Mouse (Mus musculus) CD4-positive, CD25-positive, alpha-beta regulatory T cell, adult 4 months (primary cell): Measurements from ENCODE around the gene Rbfox3. TPM values are rescaled to one million over a fixed set of nuclear protein-coding genes. Genes with fewer than 3 reads are reported as not detected.

Experiments used
- ATAC-seq: one replicate; pipeline ENCODE4 v1.8.0; 2017
- polyA plus RNA-seq, 2 experiments: library from polyadenylated mRNA; unstranded; fragments of 100-300 nt; shearing (Covaris generic); gene quantifications; one replicate each; pipeline ENCODE4 v1.2.1; 2017

The Rbfox3 gene
- polyA plus RNA-seq, 2 experiments from 2014 or later: not detected

GRCm38 (mm10) chr11:118540411-118541026 is 370.9 kb downstream of the Rbfox3 start:
- no peak for ATAC-seq

- no peak for ATAC-seq
Measured at GRCm38 (mm10) chr11:118538008-118538407, 373.4 kb downstream of the Rbfox3 start.

GRCm38 (mm10) chr11:118534382-118535092 is 376.9 kb downstream of the Rbfox3 start:
- ATAC-seq: no peak

GRCm38 (mm10) chr11:118530313-118530712 is 381.1 kb downstream of the Rbfox3 start:
- ATAC-seq: no peak

- ATAC-seq: no peak
Measured at GRCm38 (mm10) chr11:118528761-118529160, 382.6 kb downstream of the Rbfox3 start.

- ATAC-seq: no peak
Measured at GRCm38 (mm10) chr11:118525059-118525458, 386.3 kb downstream of the Rbfox3 start.

GRCm38 (mm10) chr11:118523496-118524145 is 387.8 kb downstream of the Rbfox3 start:
- no peak for ATAC-seq

GRCm38 (mm10) chr11:118520932-118521331 is 390.5 kb downstream of the Rbfox3 start:
- ATAC-seq: no peak

GRCm38 (mm10) chr11:118520251-118520650 is 391.1 kb downstream of the Rbfox3 start:
- no peak for ATAC-seq

- ATAC-seq: no peak
Measured at GRCm38 (mm10) chr11:118518743-118519142, 392.7 kb downstream of the Rbfox3 start.

GRCm38 (mm10) chr11:118517924-118518323 is 393.5 kb downstream of the Rbfox3 start:
- no peak for ATAC-seq

GRCm38 (mm10) chr11:118512257-118512910 is 399.0 kb downstream of the Rbfox3 start:
- ATAC-seq: no peak

GRCm38 (mm10) chr11:118511851-118512250 is 399.5 kb downstream of the Rbfox3 start:
- no peak for ATAC-seq

GRCm38 (mm10) chr11:118508341-118508740 is 403.1 kb downstream of the Rbfox3 start:
- ATAC-seq: no peak

- ATAC-seq: no peak
Measured at GRCm38 (mm10) chr11:118507904-118508303, 403.5 kb downstream of the Rbfox3 start.

- ATAC-seq: no peak
Measured at GRCm38 (mm10) chr11:118507095-118507494, 404.3 kb downstream of the Rbfox3 start.

- no peak for ATAC-seq
Measured at GRCm38 (mm10) chr11:118504180-118504454, 407.3 kb downstream of the Rbfox3 start.

GRCm38 (mm10) chr11:118503418-118504179 is 407.8 kb downstream of the Rbfox3 start:
- no peak for ATAC-seq

GRCm38 (mm10) chr11:118502990-118503389 is 408.4 kb downstream of the Rbfox3 start:
- ATAC-seq: no peak

- no peak for ATAC-seq
Measured at GRCm38 (mm10) chr11:118496066-118496689, 415.2 kb downstream of the Rbfox3 start.

- ATAC-seq: no peak
Measured at GRCm38 (mm10) chr11:118495065-118495464, 416.3 kb downstream of the Rbfox3 start.
